Mouse (Mus musculus) effector memory CD4-positive, alpha-beta T cell, adult 7 months (primary cell): ENCODE measurements around the gene Yeats4. TPM values are rescaled to one million over a fixed set of nuclear protein-coding genes. Genes with fewer than 3 reads are reported as not detected.

ENCODE experiments used
- polyA plus RNA-seq: library from polyadenylated mRNA; unstranded; fragments of 100-300 nt; shearing (Covaris generic); gene quantifications from one replicate; pipeline ENCODE4 v1.2.1, GENCODE M21; 2017

Yeats4 gene
- polyA plus RNA-seq, result 60.9 TPM

GRCm38 (mm10) chr10:117224102-117224990 is at the start of gene Yeats4:
Gene Yeats4, minus strand, starts transcription at chr10:117224507.

GRCm38 (mm10) chr10:117238603-117239002 is 14.3 kb upstream of the Yeats4 start, which contains the start of gene 9530003J23Rik:
Gene 9530003J23Rik, minus strand, starts transcription at chr10:117238703.

Other genes with a start within 250 kb of the Yeats4 start
- gene Best3, start 238.2 kb downstream of the Yeats4 start, polyA plus RNA-seq, result not detected
- gene Lrrc10, start 179.2 kb downstream of the Yeats4 start, polyA plus RNA-seq, result not detected
- 170 TPM for gene Cct2, start 160.7 kb downstream of the Yeats4 start, polyA plus RNA-seq
- 16.9 TPM for gene Frs2, start 76.0 kb downstream of the Yeats4 start, polyA plus RNA-seq
- gene 9530003J23Rik, start 14.2 kb upstream of the Yeats4 start, polyA plus RNA-seq, result 0.30 TPM
- 0.39 TPM for gene Lyz2, start 57.8 kb upstream of the Yeats4 start, polyA plus RNA-seq
- not detected for gene Lyz1, start 68.4 kb upstream of the Yeats4 start, polyA plus RNA-seq
- gene Cpsf6, start 155.5 kb upstream of the Yeats4 start, polyA plus RNA-seq, result 111 TPM